Mouse (Mus musculus): ENCODE measurements at regions not wholly inside any gene's neighbourhood (a gene's known extent, or its start where the extent isn't known, plus 50 kb on each side); places are given as distances from the start of the nearest gene placed in this dataset.
A peak's percentile ranks its signal among the peaks of the same experiment; 100 is the strongest.

GRCm38 (mm10) chr19:21050994-21051721 is 97.2 kb upstream of the Tmc1 start:
- 75% methylated on average over 9 of the region's 9 CpGs for WGBS
- Histone ChIP-seq H3K4me1 (ENCODE audit: control insufficient read depth, insufficient read depth, low read length) (peaks cover 6% of the 10 kb centered on the region; the same call in 1 of the 2 replicates), H3K79me2 (ENCODE audit: control insufficient read depth, insufficient read depth, low read length) (no peaks in the 10 kb centered on the region), H3K36me3 (ENCODE audit: control insufficient read depth, insufficient read depth, low read length) (no peaks in the 10 kb centered on the region), H3K27me3 (ENCODE audit: control insufficient read depth, insufficient read depth, low read length) (no peaks in the 10 kb centered on the region), H3K9ac (ENCODE audit: low read depth, low read length) (no peak overlapping the region), H3K27ac (replicated peaks; ENCODE audit: insufficient read depth, low read depth, low read length) (no peak overlapping the region), H3K4me3 (ENCODE audit: insufficient read depth, low read depth, low read length) (no peak overlapping the region)
- no peak for DNase-seq (ENCODE audit: extremely low read depth, low read depth, low spot score)
- TF ChIP-seq POLR2A (IDR thresholded peaks at IDR 0.05; ENCODE audit: extremely low read depth, insufficient read depth, low read length) (no peak), CTCF (IDR thresholded peaks at IDR 0.05; ENCODE audit: low read depth, low read length) (no peak)

- Histone ChIP-seq H3K4me3 (ENCODE audit: insufficient read depth, low read depth, low read length) (no peak overlapping the region), H3K9ac (ENCODE audit: low read depth, low read length) (no peak overlapping the region), H3K79me2 (ENCODE audit: control insufficient read depth, insufficient read depth, low read length) (no peaks in the 10 kb centered on the region), H3K4me1 (ENCODE audit: control insufficient read depth, insufficient read depth, low read length) (peaks cover 6% of the 10 kb centered on the region; the same call in 1 of the 2 replicates), H3K27me3 (ENCODE audit: control insufficient read depth, insufficient read depth, low read length) (no peaks in the 10 kb centered on the region), H3K36me3 (ENCODE audit: control insufficient read depth, insufficient read depth, low read length) (no peaks in the 10 kb centered on the region), H3K27ac (replicated peaks; ENCODE audit: insufficient read depth, low read depth, low read length) (no peak overlapping the region)
- no peak for TF ChIP-seq CTCF (IDR thresholded peaks at IDR 0.05; ENCODE audit: low read depth, low read length)
- TF ChIP-seq POLR2A (IDR thresholded peaks at IDR 0.05; ENCODE audit: extremely low read depth, insufficient read depth, low read length): no peak
- no peak for DNase-seq (ENCODE audit: extremely low read depth, low read depth, low spot score)
Observed at GRCm38 (mm10) chr19:21049301-21049700, 95.3 kb upstream of the Tmc1 start.

DNA sequence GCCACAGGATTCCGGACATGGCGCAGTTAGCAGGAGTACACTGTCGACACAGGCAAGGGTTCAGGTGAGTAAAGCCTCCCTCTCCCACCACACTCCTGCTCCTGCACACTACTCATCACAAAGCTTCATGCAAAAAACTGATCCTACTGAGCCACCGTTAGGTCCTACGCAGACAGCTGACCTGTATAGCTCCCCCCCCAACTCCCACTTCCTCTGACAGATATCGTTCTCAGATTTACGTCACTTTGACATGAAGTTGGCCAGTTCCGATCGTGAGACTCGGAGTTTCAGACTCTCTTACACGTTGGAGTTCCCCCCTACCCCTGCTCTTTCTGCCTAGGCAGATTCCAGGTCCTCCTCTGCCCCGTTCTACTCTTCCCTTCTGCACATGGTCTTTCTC is 91.6 kb upstream of the Tmc1 start:
- Histone ChIP-seq H3K27ac (replicated peaks; ENCODE audit: insufficient read depth, low read depth, low read length) (no peak overlapping the region), H3K4me3 (ENCODE audit: insufficient read depth, low read depth, low read length) (no peak overlapping the region), H3K79me2 (ENCODE audit: control insufficient read depth, insufficient read depth, low read length) (no peaks in the 10 kb centered on the region), H3K36me3 (ENCODE audit: control insufficient read depth, insufficient read depth, low read length) (no peaks in the 10 kb centered on the region), H3K27me3 (ENCODE audit: control insufficient read depth, insufficient read depth, low read length) (no peaks in the 10 kb centered on the region), H3K9ac (ENCODE audit: low read depth, low read length) (no peak overlapping the region), H3K4me1 (ENCODE audit: control insufficient read depth, insufficient read depth, low read length) (no peaks in the 10 kb centered on the region)
- 84% methylated on average over 12 of the region's 12 CpGs for WGBS
- no peak for DNase-seq (ENCODE audit: extremely low read depth, low read depth, low spot score)
- no peak for TF ChIP-seq CTCF (IDR thresholded peaks at IDR 0.05; ENCODE audit: low read depth, low read length)
- no peak for TF ChIP-seq POLR2A (IDR thresholded peaks at IDR 0.05; ENCODE audit: extremely low read depth, insufficient read depth, low read length)

GRCm38 (mm10) chr19:21043958-21044357 is 90.0 kb upstream of the Tmc1 start:
- TF ChIP-seq POLR2A (IDR thresholded peaks at IDR 0.05; ENCODE audit: extremely low read depth, insufficient read depth, low read length): no peak
- no peak for TF ChIP-seq CTCF (IDR thresholded peaks at IDR 0.05; ENCODE audit: low read depth, low read length)
- DNase-seq (ENCODE audit: extremely low read depth, low read depth, low spot score): no peak
- no peaks in the 10 kb centered on the region for H3K4me1 ChIP-seq (ENCODE audit: control insufficient read depth, insufficient read depth, low read length)
- no peaks in the 10 kb centered on the region for H3K79me2 ChIP-seq (ENCODE audit: control insufficient read depth, insufficient read depth, low read length)
- no peaks in the 10 kb centered on the region for H3K27me3 ChIP-seq (ENCODE audit: control insufficient read depth, insufficient read depth, low read length)
- 96% methylated on average over 4 of the region's 4 CpGs for WGBS
- H3K36me3 ChIP-seq (ENCODE audit: control insufficient read depth, insufficient read depth, low read length): no peaks in the 10 kb centered on the region
- H3K4me3 ChIP-seq (ENCODE audit: insufficient read depth, low read depth, low read length): no peak overlapping the region
- H3K9ac ChIP-seq (ENCODE audit: low read depth, low read length): no peak overlapping the region
- no peak overlapping the region for H3K27ac ChIP-seq (replicated peaks; ENCODE audit: insufficient read depth, low read depth, low read length)

GRCm38 (mm10) chr19:21042536-21042935 is 88.5 kb upstream of the Tmc1 start:
- no peak for DNase-seq (ENCODE audit: extremely low read depth, low read depth, low spot score)
- Histone ChIP-seq H3K27ac (replicated peaks; ENCODE audit: insufficient read depth, low read depth, low read length) (no peak overlapping the region), H3K4me3 (ENCODE audit: insufficient read depth, low read depth, low read length) (no peak overlapping the region), H3K9ac (ENCODE audit: low read depth, low read length) (no peak overlapping the region), H3K79me2 (ENCODE audit: control insufficient read depth, insufficient read depth, low read length) (no peaks in the 10 kb centered on the region), H3K4me1 (ENCODE audit: control insufficient read depth, insufficient read depth, low read length) (peaks cover 6% of the 10 kb centered on the region), H3K27me3 (ENCODE audit: control insufficient read depth, insufficient read depth, low read length) (no peaks in the 10 kb centered on the region), H3K36me3 (ENCODE audit: control insufficient read depth, insufficient read depth, low read length) (no peaks in the 10 kb centered on the region)
- 89% methylated on average over 3 of the region's 3 CpGs for WGBS
- TF ChIP-seq CTCF (IDR thresholded peaks at IDR 0.05; ENCODE audit: low read depth, low read length) (no peak), POLR2A (IDR thresholded peaks at IDR 0.05; ENCODE audit: extremely low read depth, insufficient read depth, low read length) (no peak)

DNA sequence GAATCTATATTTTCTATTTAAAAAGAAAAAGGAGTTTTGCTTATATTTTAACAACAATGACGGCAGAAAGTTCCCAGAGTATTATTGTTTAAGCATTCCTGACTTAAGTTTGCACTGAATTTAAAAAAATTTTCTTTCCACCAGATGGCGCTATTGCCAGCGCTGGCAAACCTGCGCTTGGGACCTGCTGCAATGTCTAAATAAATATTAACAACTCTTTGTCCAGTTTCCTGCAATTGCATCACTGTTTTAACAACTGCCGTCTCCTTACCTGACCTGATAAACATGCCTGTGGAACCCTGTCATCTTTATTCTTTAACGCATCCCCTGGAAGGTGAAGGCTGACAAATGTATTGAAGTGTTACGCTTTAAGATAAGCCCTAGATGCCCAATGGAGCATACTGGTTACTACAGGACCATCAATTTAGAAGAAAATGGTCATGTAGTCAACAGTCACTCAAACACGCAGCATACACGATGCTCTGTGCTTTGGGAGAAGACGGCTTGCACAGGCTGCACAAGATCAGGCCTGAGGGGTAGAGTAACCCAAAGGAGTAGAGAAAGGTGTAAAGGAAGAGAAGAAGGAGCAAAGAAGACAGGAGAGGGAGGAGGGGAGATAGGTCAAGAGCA is 83.6 kb upstream of the Tmc1 start:
- H3K36me3 ChIP-seq (ENCODE audit: control insufficient read depth, insufficient read depth, low read length): no peaks in the 10 kb centered on the region
- TF ChIP-seq POLR2A (IDR thresholded peaks at IDR 0.05; ENCODE audit: extremely low read depth, insufficient read depth, low read length) (no peak), CTCF (IDR thresholded peaks at IDR 0.05; ENCODE audit: low read depth, low read length) (peak; percentile 82)
- DNase-seq (ENCODE audit: extremely low read depth, low read depth, low spot score): peak; percentile 92
- peak overlapping the region; percentile 31; the same call in 1 of the 2 replicates for H3K27ac ChIP-seq (replicated peaks; ENCODE audit: insufficient read depth, low read depth, low read length)
- no peaks in the 10 kb centered on the region for H3K27me3 ChIP-seq (ENCODE audit: control insufficient read depth, insufficient read depth, low read length)
- WGBS: 21% methylated on average over 10 of the region's 10 CpGs
- peaks cover 8% of the 10 kb centered on the region for H3K4me1 ChIP-seq (ENCODE audit: control insufficient read depth, insufficient read depth, low read length)
- H3K4me3 ChIP-seq (ENCODE audit: insufficient read depth, low read depth, low read length): no peak overlapping the region
- H3K9ac ChIP-seq (ENCODE audit: low read depth, low read length): no peak overlapping the region
- no peaks in the 10 kb centered on the region for H3K79me2 ChIP-seq (ENCODE audit: control insufficient read depth, insufficient read depth, low read length)
